11 mouse cellular contexts compared by ENCODE assay signal in the genomic region with DNA sequence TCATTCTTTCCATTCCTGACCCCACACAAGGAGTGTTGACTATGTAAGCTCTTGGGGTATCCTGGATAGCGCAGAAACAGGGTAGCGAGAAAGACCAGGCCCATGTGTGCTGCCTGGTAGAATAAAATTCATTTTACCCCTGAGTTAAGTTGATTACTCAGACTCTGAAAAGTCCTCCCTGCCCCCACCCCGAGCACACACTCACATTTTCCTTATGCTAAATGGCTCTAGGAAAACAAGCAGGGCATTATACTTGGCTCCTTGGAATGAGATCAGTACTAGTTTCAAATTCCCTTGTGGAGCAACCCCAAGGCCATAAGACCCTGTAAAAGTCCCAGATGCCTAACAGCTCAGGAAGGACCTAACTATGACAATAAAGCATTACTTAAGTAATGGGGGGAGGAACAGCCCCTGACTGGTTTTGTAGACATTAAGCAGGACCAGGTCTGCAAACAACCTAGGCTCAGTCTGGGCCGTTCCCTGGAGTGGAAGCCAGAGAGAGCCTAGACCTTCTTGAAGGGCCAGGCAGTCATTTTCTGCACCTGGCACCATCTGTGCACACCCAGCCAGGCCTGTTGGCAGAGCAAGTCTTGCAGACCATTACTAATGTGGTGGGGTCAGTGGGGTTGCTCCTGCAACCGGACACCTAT.
DNase-seq lines count a peak whose midpoint lies in the region; ATAC-seq and TF ChIP-seq lines count a peak whose summit lies in the region.
"Had no signal": no experiment of that assay in that cellular context is flagged by ENCODE, and none has a peak within 500 bp of the region (broad histone marks: within the 10 kb centered on the region; RNA-seq: fewer than 3 reads in every experiment).

No protein-coding gene starts in this region.

- no peak overlapping the region for H3K4me3 ChIP-seq in kidney, embryonic 14.5 days (ENCODE audit: low read length)
- no peak overlapping the region for H3K4me3 ChIP-seq in forebrain, embryonic 12.5 days (replicated peaks)
- H3K4me3 ChIP-seq in limb, embryonic 15.5 days, result no peak overlapping the region

- WGBS in kidney, embryonic 14.5 days, result 52% methylated on average over 5 of the region's 5 CpGs
- 55% methylated on average over 5 of the region's 5 CpGs for WGBS in forebrain, embryonic 12.5 days
- WGBS in limb, embryonic 15.5 days, result 43% methylated on average over 5 of the region's 5 CpGs

- H3K27ac ChIP-seq in kidney, embryonic 14.5 days (ENCODE audit: low read depth, low read length), result no peak overlapping the region
- H3K27ac ChIP-seq in forebrain, embryonic 12.5 days, result peak overlapping the region; percentile 83
- peak overlapping the region; percentile 76 for H3K27ac ChIP-seq in limb, embryonic 15.5 days

- no peaks in the 10 kb centered on the region for H3K9me3 ChIP-seq in kidney, embryonic 14.5 days (ENCODE audit: control insufficient read depth, low read length)
- no peaks in the 10 kb centered on the region for H3K9me3 ChIP-seq in forebrain, embryonic 12.5 days
- no peaks in the 10 kb centered on the region for H3K9me3 ChIP-seq in limb, embryonic 15.5 days

- H3K27me3 ChIP-seq in kidney, embryonic 14.5 days (ENCODE audit: control insufficient read depth, insufficient read depth, low read length), result no peaks in the 10 kb centered on the region
- no peaks in the 10 kb centered on the region for H3K27me3 ChIP-seq in forebrain, embryonic 12.5 days
- H3K27me3 ChIP-seq in limb, embryonic 15.5 days, result no peaks in the 10 kb centered on the region

- DNase-seq in kidney, adult 11 months, result no peak
- peak; percentile 91 for DNase-seq in brain, embryonic 14.5 days (ENCODE audit: low read depth)
- no peak for DNase-seq in layer of hippocampus, postnatal 36 days
- no peak for DNase-seq in thymus, postnatal 14 days
- DNase-seq in heart, adult 11 months, result no peak
- DNase-seq: adrenal gland, adult 2 months; right cerebral cortex, postnatal 4 days had no signal

- ATAC-seq in kidney, embryonic 14.5 days (ENCODE audit: low FRiP score, low TSS enrichment), result peak; percentile 81
- peak; percentile 87 for ATAC-seq in forebrain, embryonic 12.5 days (ENCODE audit: low FRiP score)
- peak; percentile 81 for ATAC-seq in limb, embryonic 15.5 days (ENCODE audit: insufficient number of reproducible peaks, low FRiP score, low TSS enrichment, low read depth)

- no peak overlapping the region for H3K9ac ChIP-seq in kidney, embryonic 14.5 days (ENCODE audit: low read depth, low read length)
- no peak overlapping the region for H3K9ac ChIP-seq in forebrain, embryonic 12.5 days
- no peak overlapping the region for H3K9ac ChIP-seq in limb, embryonic 15.5 days

- H3K4me1 ChIP-seq in kidney, embryonic 14.5 days (ENCODE audit: control insufficient read depth, insufficient read depth, low read length), result peaks cover 17% of the 10 kb centered on the region; the same call in 1 of the 2 replicates
- peaks cover 26% of the 10 kb centered on the region for H3K4me1 ChIP-seq in forebrain, embryonic 12.5 days
- peaks cover 40% of the 10 kb centered on the region for H3K4me1 ChIP-seq in limb, embryonic 15.5 days

- H3K4me2 ChIP-seq in kidney, embryonic 14.5 days (replicated peaks; ENCODE audit: low read depth, low read length), result no peak overlapping the region
- no peak overlapping the region for H3K4me2 ChIP-seq in forebrain, embryonic 12.5 days
- no peak overlapping the region for H3K4me2 ChIP-seq in limb, embryonic 15.5 days
- H3K4me2 ChIP-seq: midbrain, embryonic 11.5 days had no signal

- H3K36me3 ChIP-seq in kidney, embryonic 14.5 days (ENCODE audit: control insufficient read depth, insufficient read depth, low read length), result no peaks in the 10 kb centered on the region
- no peaks in the 10 kb centered on the region for H3K36me3 ChIP-seq in forebrain, embryonic 12.5 days (replicated peaks)
- no peaks in the 10 kb centered on the region for H3K36me3 ChIP-seq in limb, embryonic 15.5 days

- no peak for TF ChIP-seq CTCF in brain, embryonic 14.5 days (IDR thresholded peaks at IDR 0.05; ENCODE audit: borderline replicate concordance, extremely low read depth, insufficient read depth, insufficient read length)

- TF ChIP-seq POLR2A in brain, embryonic 14.5 days (IDR thresholded peaks at IDR 0.05; ENCODE audit: borderline replicate concordance, extremely low read depth, insufficient read depth, insufficient read length, poor library complexity, severe bottlenecking), result no peak
